Mouse (Mus musculus) lung, postnatal 25 days (tissue): ENCODE data around the gene Sumo3.

Experiments used
- DNase-seq: peaks from one replicate; pipeline ENCODE4 v3.0.0; 2022; ENCODE audit warnings: low spot score

Sumo3 gene

DNA sequence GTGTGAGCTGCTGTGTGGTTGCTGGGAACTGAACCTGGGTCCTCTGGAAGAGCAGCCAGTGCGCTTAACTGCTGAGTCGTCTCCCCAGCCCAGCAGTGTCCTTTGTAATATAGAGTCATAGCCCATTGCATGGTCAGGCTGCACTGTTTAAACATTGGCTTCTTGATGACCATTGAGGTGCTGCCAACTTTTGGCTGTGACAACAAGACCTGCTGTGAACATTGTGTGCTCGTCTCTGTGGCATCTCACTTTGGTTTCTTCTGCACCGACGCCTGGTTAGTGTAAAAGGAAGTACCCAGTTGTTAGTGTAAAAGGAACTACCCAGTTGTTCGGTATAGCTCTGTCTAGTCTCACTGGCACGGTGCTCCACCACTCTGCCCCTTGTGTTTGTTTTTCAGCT is 20.7 kb downstream of the Sumo3 start:
- DNase-seq, result no peak

DNA sequence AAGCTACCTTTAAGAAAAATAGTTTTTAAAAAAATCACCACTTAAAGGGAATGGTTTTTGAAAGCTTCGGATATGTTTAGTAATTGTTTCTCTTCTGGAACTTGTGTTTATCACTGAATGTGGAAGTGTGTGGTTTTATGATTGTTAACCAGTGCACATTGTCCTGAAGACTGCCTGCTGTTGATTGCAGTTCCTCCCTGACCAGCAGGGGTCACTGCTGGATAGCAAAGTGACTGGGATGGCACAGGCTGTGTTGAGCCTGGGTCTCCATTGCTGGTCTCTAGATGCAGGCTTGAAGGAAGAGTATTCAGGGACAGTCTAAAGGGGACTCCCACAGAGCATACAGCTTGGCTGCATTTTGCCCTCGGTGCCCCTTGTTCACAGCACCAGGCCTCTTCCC is 21.6 kb downstream of the Sumo3 start:
- peak; percentile 87 for DNase-seq

DNA sequence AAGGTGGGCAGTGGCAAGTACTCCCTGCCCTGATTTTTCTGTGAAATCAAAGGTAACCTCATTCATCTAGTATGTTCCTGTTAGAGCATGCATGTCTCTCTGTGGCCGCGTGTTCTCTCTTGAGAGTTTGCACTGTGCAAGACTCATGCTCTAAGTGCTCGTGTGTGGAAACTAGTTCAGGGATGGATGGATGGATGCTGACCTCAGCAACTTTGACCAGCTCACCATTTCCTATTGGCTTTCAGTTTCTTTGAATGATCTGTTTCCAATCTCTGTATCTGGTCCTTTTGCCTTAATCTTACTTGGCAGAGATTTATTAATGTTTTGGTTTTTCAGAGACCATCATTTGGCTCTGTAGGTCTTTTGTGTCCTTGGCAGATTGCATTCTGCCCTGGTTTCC is 23.3 kb downstream of the Sumo3 start:
- DNase-seq, result no peak

DNA sequence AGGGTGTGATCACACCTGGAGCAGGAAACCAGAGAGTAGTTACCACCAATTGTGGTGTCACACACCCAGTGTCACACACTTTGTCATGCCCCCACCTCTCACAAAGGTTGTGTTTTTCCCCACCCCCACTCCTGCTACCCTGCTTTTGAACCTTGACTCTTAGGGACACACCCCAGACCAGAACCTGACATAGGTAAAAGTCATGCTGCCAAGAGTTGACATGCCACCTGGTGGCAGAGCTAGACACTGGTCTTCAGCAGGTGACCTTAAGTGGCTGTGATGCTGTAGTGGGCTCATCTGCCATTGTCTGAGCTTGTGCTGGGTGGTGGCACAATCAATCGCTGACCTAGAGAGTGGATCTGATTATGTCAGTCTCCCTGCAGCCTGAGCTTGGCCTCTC is 24.1 kb downstream of the Sumo3 start:
- DNase-seq, result no peak

DNA sequence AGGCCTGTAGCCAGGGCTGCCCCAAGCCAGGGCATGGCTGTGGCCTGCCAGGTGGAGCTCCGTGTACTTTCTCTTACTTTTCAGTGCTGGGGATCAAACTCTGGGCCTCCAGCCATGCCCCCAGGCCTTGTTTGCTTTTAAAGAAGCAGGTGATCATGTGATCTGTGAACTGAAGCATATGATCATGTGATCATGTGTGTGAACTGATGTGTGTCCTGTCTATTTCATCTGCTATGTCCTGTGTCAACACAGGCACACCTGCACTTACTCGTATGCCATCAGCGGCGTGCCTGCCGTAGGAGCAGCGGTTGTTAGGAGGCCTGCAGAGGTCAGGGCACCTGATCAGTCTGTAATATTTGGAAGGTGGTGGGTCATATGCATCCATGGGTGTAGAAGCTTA is 28.1 kb downstream of the Sumo3 start:
- DNase-seq, result no peak

DNA sequence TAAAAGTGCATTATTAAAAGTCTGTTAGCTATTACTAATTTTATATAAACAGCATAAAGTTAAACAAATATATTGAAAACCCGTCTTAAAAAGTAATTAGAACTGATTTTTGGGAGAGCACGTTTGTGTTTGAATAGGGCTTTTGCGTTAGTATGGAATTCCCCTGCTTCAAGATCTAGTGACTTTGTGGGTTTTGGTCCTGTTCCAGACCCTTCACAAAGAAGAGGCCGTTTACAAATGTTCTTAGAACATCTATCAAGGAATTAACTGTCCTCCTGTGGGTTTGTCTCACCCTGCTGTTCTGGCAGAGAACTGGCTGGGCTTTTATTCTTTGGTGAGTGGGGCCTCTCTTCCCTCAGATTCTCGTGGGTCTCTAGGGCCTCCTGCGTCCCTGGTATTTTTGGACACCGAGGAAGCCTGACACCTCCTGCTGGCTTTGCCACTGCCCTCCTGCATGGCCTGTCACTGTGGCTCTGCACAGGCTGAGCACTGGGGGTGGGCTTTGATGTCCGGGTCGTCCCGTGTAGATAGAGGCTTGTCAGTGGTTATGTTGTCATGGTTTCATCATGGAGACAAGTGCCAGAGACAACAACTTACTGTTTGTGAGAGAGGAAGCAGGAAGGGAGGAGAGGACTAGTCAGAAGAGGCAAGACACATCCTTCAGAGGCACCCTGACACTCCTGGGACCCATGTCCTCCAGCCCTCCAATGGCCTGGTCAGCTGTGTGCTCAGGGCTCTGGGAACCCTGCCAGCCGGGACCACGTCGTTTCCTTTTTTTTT is 28.7 kb downstream of the Sumo3 start:
- DNase-seq, result no peak

DNA sequence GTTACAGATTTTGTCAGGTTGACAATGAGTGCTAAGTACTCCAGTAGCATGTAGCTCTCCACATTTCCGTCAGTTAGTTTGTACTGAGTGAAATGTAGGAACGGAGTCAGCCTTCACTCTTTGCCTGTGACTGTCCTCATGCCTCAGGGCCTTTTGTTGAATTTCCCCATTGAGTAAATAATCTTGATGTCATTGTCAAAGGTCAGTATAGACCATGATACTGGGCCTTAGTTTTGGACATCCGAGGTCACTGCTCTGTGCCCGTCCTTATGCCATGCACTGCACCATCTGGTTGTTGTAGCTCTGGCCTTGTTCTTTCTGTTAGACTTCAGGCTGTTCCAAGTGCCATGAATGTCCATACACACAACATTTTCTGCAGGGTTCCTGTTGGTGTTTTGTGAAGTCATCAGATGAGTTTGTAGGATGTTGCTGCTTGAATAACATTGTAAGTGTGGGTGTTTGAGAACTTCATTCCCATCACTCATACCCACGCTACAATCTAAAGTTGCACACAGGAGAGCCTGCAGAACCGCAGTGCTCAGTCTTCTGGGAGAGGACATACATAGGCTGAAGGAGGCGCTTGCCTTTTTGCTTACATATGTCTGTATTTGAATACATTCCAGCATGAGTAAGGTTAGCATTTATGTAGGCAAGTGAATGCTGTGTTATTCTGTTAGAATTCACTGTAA is 30.5 kb downstream of the Sumo3 start:
- no peak for DNase-seq

DNA sequence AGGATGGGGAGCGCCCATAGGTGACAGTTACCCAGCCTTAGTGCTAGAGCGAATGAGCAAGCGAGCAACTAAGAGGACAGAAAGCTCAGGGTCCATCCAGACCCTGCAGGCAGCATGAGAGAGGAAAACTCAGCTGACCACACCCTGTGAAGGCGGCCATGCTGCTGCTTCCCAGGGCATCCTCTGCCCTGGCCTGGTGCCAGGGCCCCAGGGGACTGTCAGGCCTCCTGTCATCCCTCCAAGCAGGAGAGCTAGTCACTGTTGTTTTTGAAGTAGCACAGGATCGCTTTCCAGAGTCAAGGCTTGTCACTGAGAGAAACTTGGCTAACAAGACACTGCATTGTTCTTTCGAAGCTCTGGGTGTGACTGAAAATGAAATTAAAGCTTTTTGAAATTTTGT is 33.1 kb downstream of the Sumo3 start:
- DNase-seq, result no peak

DNA sequence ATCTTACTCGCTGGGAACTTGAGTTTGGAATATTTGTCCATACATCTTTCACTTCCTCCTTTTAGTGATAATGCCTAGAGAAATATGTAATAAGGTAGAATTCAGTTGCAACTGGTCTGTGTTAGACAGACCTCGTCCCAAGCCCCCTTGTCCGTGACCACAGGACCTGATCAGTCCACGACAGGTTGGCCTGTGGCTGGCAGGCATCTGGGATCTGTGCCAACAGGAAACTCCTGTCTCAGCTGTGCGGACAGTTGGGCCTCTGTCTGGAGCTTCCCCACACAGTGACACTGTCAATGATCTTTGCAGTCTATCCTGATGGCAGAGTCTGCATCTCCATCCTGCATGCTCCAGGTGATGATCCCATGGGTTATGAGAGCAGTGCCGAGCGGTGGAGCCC is 37.3 kb downstream of the Sumo3 start:
- no peak for DNase-seq

DNA sequence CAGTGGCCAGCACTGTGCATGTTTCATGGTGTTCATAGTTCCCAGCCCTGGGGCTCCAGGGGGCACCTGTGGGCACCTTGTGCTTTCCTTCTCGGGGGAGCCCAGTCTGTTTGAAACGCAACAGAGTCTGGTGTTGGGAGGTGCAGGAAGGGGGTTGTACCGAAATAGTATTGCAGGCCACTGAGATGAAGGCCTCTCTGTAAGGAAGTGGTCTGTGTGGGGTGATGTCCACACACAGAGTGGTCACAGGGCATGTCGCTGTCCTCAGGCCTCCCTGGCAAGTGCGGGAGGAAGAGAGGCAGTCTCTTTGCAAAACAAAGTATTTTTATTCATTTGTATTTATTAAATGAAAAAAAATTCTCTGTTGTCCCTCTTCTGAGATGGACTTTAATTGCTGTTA is 39.7 kb downstream of the Sumo3 start:
- no peak for DNase-seq

DNA sequence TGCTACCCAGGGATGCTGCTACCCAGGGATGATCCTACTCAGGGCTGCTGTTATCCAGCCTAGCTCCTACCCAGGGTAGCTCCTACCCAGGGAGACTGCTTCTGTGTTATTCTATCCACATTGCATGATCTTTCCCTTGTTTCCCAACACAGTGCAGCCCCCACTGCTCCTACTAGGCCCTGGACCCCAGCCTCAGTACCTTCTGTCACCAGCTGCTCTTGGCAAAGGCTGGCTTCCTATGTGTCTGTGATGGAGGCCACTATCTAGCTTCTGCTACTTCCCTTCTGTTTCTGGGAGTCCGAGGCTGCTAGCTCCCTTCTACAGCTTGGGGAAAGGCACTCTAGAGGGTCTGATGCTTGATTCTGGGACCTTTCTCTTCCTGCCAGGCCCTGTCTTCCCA is 41.6 kb downstream of the Sumo3 start:
- DNase-seq, result no peak

DNA sequence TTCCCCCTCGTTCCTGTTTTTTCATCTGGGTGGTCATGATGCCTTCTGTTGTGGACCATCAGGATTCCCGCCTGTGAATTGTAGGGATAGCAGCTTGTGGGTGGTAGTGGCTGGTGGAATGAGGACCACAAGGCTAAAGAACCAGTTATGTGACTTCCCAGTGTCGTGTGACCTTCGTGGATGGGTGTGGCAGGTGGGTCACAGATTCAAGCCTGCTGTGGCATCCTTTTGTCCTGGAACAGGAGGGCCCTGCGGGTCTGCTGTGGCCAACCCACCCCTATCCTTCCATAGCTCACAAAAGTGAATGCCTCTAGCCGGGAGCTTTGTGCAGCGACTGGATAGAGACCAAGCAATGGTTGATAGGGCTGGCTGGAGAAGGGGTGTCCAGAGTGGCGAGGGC is 42.0 kb downstream of the Sumo3 start:
- DNase-seq, result no peak

DNA sequence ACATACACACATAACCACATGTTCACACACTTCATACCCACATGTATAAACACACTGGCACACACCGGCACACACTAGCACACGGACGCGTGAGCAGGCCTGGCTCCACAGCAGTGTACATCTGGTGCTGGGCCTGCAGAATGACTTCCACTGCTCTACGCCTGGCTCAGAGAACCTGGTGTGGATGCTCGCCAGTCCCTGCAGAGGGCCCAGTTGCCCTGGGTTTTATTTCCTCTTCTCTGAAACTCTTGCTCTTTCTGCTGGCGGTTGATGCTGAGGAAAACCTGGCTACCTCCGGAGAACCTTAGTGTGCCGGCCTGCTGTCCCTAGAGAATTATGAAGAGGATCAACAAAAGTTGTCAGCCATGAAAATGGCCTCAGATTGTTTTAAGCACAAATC is 46.1 kb downstream of the Sumo3 start:
- DNase-seq, result no peak

DNA sequence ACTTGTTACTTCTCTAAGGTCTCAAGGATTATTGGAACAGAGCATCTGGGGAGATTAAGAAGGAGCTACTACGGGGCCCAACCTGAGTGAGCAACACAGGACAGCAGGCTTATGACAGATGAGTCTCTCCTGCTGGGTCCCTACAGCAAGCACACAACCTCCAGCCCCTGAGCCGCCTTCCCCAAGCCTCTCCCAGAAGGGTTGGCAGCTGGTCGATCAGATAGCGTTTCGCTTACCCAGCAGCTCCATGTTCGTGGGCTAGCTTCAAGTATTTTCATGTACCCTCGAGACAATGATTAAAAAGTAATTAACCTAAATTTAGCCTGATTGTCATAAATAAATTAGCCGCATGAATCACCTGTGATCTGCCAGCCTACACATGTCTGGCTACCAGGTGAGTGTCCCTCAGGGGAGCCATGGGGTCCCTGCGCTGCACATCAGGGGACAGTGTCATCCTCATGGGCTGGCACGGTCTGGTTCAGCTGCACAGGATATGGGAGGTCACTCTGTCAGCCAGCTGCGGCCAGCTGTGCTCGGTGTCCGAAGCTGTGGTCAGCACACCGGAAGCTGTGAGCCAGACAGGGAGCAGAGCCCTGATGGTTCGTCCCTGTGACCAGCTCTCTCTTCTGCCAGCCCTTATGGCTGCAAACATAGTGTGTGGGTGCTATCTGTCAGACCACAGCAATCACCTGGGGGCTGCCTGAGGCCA is 52.5 kb downstream of the Sumo3 start:
- DNase-seq, result peak; percentile 53

DNA sequence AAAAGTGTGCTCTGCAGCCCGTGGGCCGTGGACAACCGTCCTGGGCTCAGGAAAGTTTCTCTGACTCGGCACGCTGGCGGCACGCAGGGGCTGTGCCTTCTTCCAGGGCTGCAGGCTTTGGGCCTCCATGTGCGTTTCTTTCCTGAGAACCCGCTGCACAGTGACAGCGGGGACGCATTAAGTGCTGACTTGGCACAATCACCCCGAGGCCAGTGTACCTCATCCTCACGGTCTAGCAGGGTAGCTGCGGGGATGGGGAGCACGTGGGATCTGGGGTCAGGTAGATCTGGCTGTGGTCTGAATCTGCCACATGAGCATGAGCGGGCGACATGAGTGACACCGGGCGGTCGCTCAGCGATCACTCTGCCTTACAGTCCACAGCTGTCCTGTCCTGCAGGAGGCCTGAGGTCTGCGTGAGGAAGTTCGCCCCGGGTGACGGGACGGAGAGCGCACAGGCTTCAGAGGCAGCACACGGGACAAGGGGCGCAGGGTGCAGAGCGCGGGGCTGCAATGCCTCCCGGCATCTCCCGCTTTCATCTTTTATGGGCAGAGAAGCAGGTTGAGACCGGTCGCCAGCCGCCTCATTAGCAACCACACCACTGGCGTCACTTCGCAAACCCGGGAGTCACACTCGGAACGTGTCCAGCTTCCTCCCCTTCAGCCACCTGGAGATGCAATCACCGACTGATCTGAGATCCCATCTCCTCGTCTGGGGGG is 58.2 kb downstream of the Sumo3 start:
- DNase-seq, result no peak

DNA sequence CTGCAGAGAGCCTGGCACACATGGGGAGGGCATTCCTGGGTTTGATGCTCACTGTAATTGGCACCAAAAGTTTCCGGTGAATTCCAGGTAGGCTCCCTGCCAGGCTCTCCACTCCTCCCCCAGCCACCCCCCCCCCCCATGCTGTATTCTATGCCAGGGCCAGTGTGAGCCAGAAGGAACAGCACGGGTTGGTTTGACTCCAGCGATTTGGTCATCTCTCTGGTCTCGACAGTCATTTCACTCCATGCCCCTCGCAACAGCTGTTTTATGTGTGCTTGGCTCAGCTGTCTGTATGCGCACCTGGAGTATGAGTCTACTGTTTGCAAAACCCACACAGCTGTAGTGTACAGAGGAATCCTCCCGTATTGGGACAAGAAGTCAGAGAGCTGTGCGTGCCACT is 60.4 kb downstream of the Sumo3 start:
- no peak for DNase-seq

DNA sequence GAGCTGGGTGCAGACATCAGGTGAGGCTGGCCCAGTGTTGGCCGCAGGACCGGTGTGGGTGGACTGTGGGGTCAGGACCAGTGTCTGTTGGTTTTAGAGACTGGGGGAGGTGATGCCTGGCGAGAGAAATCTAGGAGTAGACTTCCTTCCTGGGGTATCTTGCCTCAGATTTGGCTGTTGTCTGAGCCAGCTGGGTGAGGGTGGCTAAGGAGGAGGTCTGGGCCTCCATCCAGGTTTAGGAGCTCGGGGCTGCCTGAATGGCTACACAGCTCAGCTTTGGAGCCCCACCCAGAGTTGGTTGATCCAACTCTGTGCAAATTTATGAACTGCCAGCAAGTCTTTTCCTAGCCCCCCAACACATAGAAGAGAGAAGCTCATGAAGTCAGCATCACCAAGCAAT is 61.5 kb downstream of the Sumo3 start:
- DNase-seq, result no peak
